Mouse (Mus musculus) midbrain, embryonic 11.5 days (tissue): ENCODE measurements at regions not wholly inside any gene's neighbourhood (a gene's known extent, or its start where the extent isn't known, plus 50 kb on each side); places are given as distances from the start of the nearest gene placed in this dataset.
A peak's percentile ranks its signal among the peaks of the same experiment; 100 is the strongest.

Experiments
- ATAC-seq: fragments of 200-750 bp; cut with Nextera tagmentation; 2 replicates; pipeline ENCODE4 v1.8.0; 2017; ENCODE audit warnings: moderate TSS enrichment, moderate library complexity; ENCODE audit not compliant: low FRiP score
- DNase-seq: peaks from one replicate; pipeline ENCODE4 v3.0.0; 2015; ENCODE audit warnings: low spot score; ENCODE audit errors: missing footprints
- H3K27ac ChIP-seq: fragments of 300-500 bp; sonication (generic); 2 replicates; pipeline ENCODE4 v1.5.1; 2014; ENCODE audit warnings: low read depth, low read length
- H3K27me3 ChIP-seq: fragments of 300-500 bp; sonication (generic); 2 replicates; pipeline ENCODE4 v1.6.1; 2014; ENCODE audit warnings: mild to moderate bottlenecking, low read length, moderate library complexity, mixed read lengths; ENCODE audit not compliant: control insufficient read depth, insufficient read depth
- H3K36me3 ChIP-seq: fragments of 300-500 bp; sonication (generic); 2 replicates; pipeline ENCODE4 v1.6.1; 2014; ENCODE audit warnings: mild to moderate bottlenecking, low read length, moderate library complexity, mixed read lengths; ENCODE audit not compliant: control insufficient read depth, insufficient read depth
- H3K4me1 ChIP-seq: fragments of 300-500 bp; sonication (generic); 2 replicates; pipeline ENCODE4 v1.6.1; 2014; ENCODE audit warnings: low read length; ENCODE audit not compliant: control insufficient read depth, insufficient read depth
- H3K4me2 ChIP-seq: fragments of 300-500 bp; sonication (generic); 2 replicates; pipeline ENCODE4 v1.6.1; 2014; ENCODE audit warnings: mild to moderate bottlenecking, moderate library complexity
- H3K4me3 ChIP-seq: fragments of 300-500 bp; sonication (generic); 2 replicates; pipeline ENCODE4 v1.5.1; 2014; ENCODE audit warnings: low read depth, low read length
- H3K9ac ChIP-seq: fragments of 300-500 bp; sonication (generic); 2 replicates; pipeline ENCODE4 v1.6.1; 2014; ENCODE audit warnings: low read length
- H3K9me3 ChIP-seq: fragments of 300-500 bp; sonication (generic); 2 replicates; pipeline ENCODE4 v1.6.1; 2016; ENCODE audit warnings: low read length; ENCODE audit not compliant: control insufficient read depth
- WGBS: fragments of 180-500 bp; shearing (Covaris S2); extraction: QIAGEN DNeasy Blood & Tissue Kit; methylation state at CpG from one replicate; pipeline ENCODE4 v1.1.7; 2014; 5-methylcytosine and 5-hydroxymethylcytosine counted together

GRCm38 (mm10) chr13:46139251-46139650 is 134.3 kb upstream of the Stmnd1 start:
- Histone ChIP-seq H3K4me1 (no peaks in the 10 kb centered on the region), H3K4me2 (no peak overlapping the region), H3K27ac (no peak overlapping the region), H3K27me3 (no peaks in the 10 kb centered on the region), H3K4me3 (no peak overlapping the region), H3K36me3 (no peaks in the 10 kb centered on the region), H3K9me3 (no peaks in the 10 kb centered on the region), H3K9ac (no peak overlapping the region)
- WGBS: 83% methylated on average over 5 of the region's 5 CpGs
- DNase-seq: no peak
- ATAC-seq: no peak

- 80% methylated on average over 8 of the region's 8 CpGs for WGBS
- Histone ChIP-seq H3K36me3 (no peaks in the 10 kb centered on the region), H3K4me1 (no peaks in the 10 kb centered on the region), H3K9ac (no peak overlapping the region), H3K4me3 (no peak overlapping the region), H3K4me2 (no peak overlapping the region), H3K9me3 (no peaks in the 10 kb centered on the region), H3K27me3 (no peaks in the 10 kb centered on the region), H3K27ac (no peak overlapping the region)
- DNase-seq (no peak), ATAC-seq (no peak)
Measured at GRCm38 (mm10) chr13:46135411-46135810, 138.1 kb upstream of the Stmnd1 start.

GRCm38 (mm10) chr13:46129236-46129855 is 144.2 kb upstream of the Stmnd1 start:
- ATAC-seq: no peak
- WGBS: 89% methylated on average over 9 of the region's 9 CpGs
- H3K27ac ChIP-seq: no peak overlapping the region

GRCm38 (mm10) chr13:46123446-46123845 is 150.1 kb upstream of the Stmnd1 start:
- DNase-seq: no peak
- no peak for ATAC-seq
- no peaks in the 10 kb centered on the region for H3K36me3 ChIP-seq
- no peaks in the 10 kb centered on the region for H3K9me3 ChIP-seq
- H3K27me3 ChIP-seq: no peaks in the 10 kb centered on the region
- no peak overlapping the region for H3K4me2 ChIP-seq
- no peak overlapping the region for H3K4me3 ChIP-seq
- no peak overlapping the region for H3K27ac ChIP-seq
- H3K9ac ChIP-seq: no peak overlapping the region
- 88% methylated on average over 3 of the region's 3 CpGs for WGBS
- no peaks in the 10 kb centered on the region for H3K4me1 ChIP-seq

More at GRCm38 (mm10) chr13:46129236-46129855, 144.2 kb upstream of the Stmnd1 start:
- DNase-seq: no peak
- H3K4me1 ChIP-seq: no peaks in the 10 kb centered on the region
- H3K36me3 ChIP-seq: no peaks in the 10 kb centered on the region
- no peak overlapping the region for H3K4me3 ChIP-seq
- no peaks in the 10 kb centered on the region for H3K9me3 ChIP-seq
- H3K9ac ChIP-seq: no peak overlapping the region
- H3K27me3 ChIP-seq: no peaks in the 10 kb centered on the region
- H3K4me2 ChIP-seq: no peak overlapping the region

GRCm38 (mm10) chr13:46116576-46116975 is 151.8 kb upstream of the Atxn1 start:
- Histone ChIP-seq H3K36me3 (no peaks in the 10 kb centered on the region), H3K4me2 (no peak overlapping the region), H3K9me3 (no peaks in the 10 kb centered on the region), H3K27me3 (no peaks in the 10 kb centered on the region), H3K4me1 (no peaks in the 10 kb centered on the region), H3K27ac (no peak overlapping the region), H3K4me3 (no peak overlapping the region), H3K9ac (no peak overlapping the region)
- 90% methylated on average over 4 of the region's 4 CpGs for WGBS
- ATAC-seq (no peak), DNase-seq (no peak)

GRCm38 (mm10) chr13:46104971-46105370 is 140.2 kb upstream of the Atxn1 start:
- WGBS: 35% methylated on average over 6 of the region's 6 CpGs
- H3K4me3 ChIP-seq: no peak overlapping the region
- 0 out of 2 replicates have a peak, but pooled peaks have one; percentile 35 for ATAC-seq

GRCm38 (mm10) chr13:46098621-46099020 is 133.8 kb upstream of the Atxn1 start:
- Histone ChIP-seq H3K27me3 (no peaks in the 10 kb centered on the region), H3K9me3 (no peaks in the 10 kb centered on the region), H3K4me2 (no peak overlapping the region), H3K36me3 (no peaks in the 10 kb centered on the region), H3K9ac (no peak overlapping the region), H3K4me1 (no peaks in the 10 kb centered on the region), H3K4me3 (no peak overlapping the region), H3K27ac (no peak overlapping the region)
- 82% methylated on average over 7 of the region's 7 CpGs for WGBS
- peak; percentile 44 for DNase-seq
- no peak for ATAC-seq

More at GRCm38 (mm10) chr13:46104971-46105370, 140.2 kb upstream of the Atxn1 start:
- DNase-seq: peak; percentile 80
- Histone ChIP-seq H3K4me1 (no peaks in the 10 kb centered on the region), H3K9ac (no peak overlapping the region), H3K27me3 (no peaks in the 10 kb centered on the region), H3K9me3 (no peaks in the 10 kb centered on the region), H3K36me3 (no peaks in the 10 kb centered on the region), H3K4me2 (no peak overlapping the region), H3K27ac (no peak overlapping the region)

GRCm38 (mm10) chr13:46098131-46098530 is 133.3 kb upstream of the Atxn1 start:
- Histone ChIP-seq H3K4me2 (no peak overlapping the region), H3K4me1 (no peaks in the 10 kb centered on the region), H3K27me3 (no peaks in the 10 kb centered on the region), H3K4me3 (no peak overlapping the region), H3K9me3 (no peaks in the 10 kb centered on the region), H3K36me3 (no peaks in the 10 kb centered on the region), H3K9ac (no peak overlapping the region), H3K27ac (no peak overlapping the region)
- DNase-seq (peak; percentile 28), ATAC-seq (no peak)
- WGBS: 82% methylated on average over 7 of the region's 7 CpGs

- H3K36me3 ChIP-seq: no peaks in the 10 kb centered on the region
- H3K4me3 ChIP-seq: no peak overlapping the region
- H3K27me3 ChIP-seq: no peaks in the 10 kb centered on the region
- H3K27ac ChIP-seq: no peak overlapping the region
- WGBS: 9% methylated on average over 5 of the region's 5 CpGs
- H3K4me1 ChIP-seq: no peaks in the 10 kb centered on the region
- H3K9ac ChIP-seq: no peak overlapping the region
- ATAC-seq (no peak), DNase-seq (peak; percentile 91)
- no peak overlapping the region for H3K4me2 ChIP-seq
- H3K9me3 ChIP-seq: no peaks in the 10 kb centered on the region
Measured at GRCm38 (mm10) chr13:46096968-46097367, 132.2 kb upstream of the Atxn1 start.
